Mouse (Mus musculus) lung, adult 2 months (tissue): Measurements from ENCODE around the gene Gm29797.

ENCODE experiments used
- CTCF ChIP-seq: fragments of 200-500 bp; IDR thresholded peaks from 2 replicates; pipeline ENCODE4 v1.5.1; 2011; ENCODE audit warnings: mild to moderate bottlenecking, low read length, control low read depth; ENCODE audit not compliant: insufficient read depth
- POLR2A ChIP-seq: fragments of 200-500 bp; IDR thresholded peaks from 2 replicates; pipeline ENCODE4 v1.6.1; 2011; ENCODE audit warnings: low read depth, mild to moderate bottlenecking, control low read depth, low read length, borderline replicate concordance; ENCODE audit errors: extremely low read depth

DNA sequence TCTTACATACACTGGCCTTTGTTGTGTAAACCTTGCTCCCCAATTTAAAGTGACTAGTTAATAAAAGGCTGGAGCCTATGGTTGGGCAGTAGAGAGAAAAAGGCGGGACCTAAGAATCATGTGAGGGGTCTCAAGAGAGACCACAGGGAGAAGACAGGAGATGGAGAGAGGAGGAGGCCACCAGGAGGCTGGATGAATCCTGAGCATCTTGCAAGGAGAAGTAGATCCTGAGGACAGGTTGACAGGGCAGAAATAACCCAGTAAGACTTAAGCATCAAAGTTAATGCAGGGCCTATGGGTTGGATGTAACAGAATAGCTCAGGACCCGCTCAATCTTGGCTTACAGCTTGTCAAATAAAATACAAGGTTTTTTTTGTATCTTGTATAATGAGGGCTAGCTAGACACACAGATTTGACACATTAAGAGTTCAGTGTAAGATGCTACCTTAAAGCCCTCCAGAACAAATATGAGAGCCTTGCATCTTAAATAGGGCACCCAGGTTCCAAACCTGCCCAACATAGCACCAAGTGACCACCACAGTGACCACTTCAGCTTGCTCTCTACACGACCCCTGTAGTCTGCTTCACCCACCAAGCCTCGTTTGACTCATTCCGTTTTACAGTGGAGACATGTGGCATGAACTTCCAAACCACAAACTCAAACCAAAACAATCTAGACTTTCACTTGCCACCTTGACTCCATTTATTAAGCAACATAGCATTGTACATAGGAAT is 37.9 kb upstream of the Gm29797 start:
- TF ChIP-seq POLR2A = no peak
- no peak for TF ChIP-seq CTCF
